Mouse (Mus musculus) lung, embryonic 14.5 days (tissue): ENCODE data around the gene Pde4d. TPM values are rescaled to one million over a fixed set of nuclear protein-coding genes. Genes with fewer than 3 reads are reported as not detected.

ENCODE experiments used
- ATAC-seq: fragments of 200-750 bp; cut with Nextera tagmentation; 2 replicates; pipeline ENCODE4 v1.8.0; 2017; ENCODE audit warnings: mild to moderate bottlenecking, moderate TSS enrichment, moderate library complexity; ENCODE audit not compliant: insufficient read depth
- DNase-seq: peaks from one replicate; pipeline ENCODE4 v3.0.0-alpha.2; 2015
- H3K27ac ChIP-seq: fragments of 300-500 bp; sonication (generic); 2 replicates; pipeline ENCODE4 v1.5.1; 2014; ENCODE audit warnings: low read depth, mild to moderate bottlenecking, moderate library complexity
- H3K27me3 ChIP-seq: fragments of 300-500 bp; sonication (generic); 2 replicates; pipeline ENCODE4 v1.6.1; 2014; ENCODE audit warnings: low read length, control low read depth; ENCODE audit not compliant: insufficient read depth
- H3K36me3 ChIP-seq: fragments of 300-500 bp; sonication (generic); 2 replicates; pipeline ENCODE4 v1.6.1; 2014; ENCODE audit warnings: control low read depth; ENCODE audit not compliant: insufficient read depth
- H3K4me1 ChIP-seq: fragments of 300-500 bp; sonication (generic); 2 replicates; pipeline ENCODE4 v1.6.1; 2014; ENCODE audit warnings: antibody characterized with exemption, control low read depth; ENCODE audit not compliant: insufficient read depth
- H3K4me2 ChIP-seq: fragments of 300-500 bp; sonication (generic); 2 replicates; pipeline ENCODE4 v1.6.1; 2014; ENCODE audit warnings: mild to moderate bottlenecking
- H3K4me3 ChIP-seq: fragments of 300-500 bp; sonication (generic); 2 replicates; pipeline ENCODE4 v1.5.1; 2014; ENCODE audit warnings: low read depth, low read length
- H3K9ac ChIP-seq: fragments of 300-500 bp; sonication (generic); 2 replicates; pipeline ENCODE4 v1.6.1; 2014
- H3K9me3 ChIP-seq: fragments of 300-500 bp; sonication (generic); 2 replicates; pipeline ENCODE4 v1.6.1; 2016; ENCODE audit warnings: low read depth, low read length, control low read depth
- CTCF ChIP-seq: IDR thresholded peaks from 2 replicates; pipeline ENCODE4 v1.5.1; 2016; ENCODE audit warnings: antibody characterized with exemption, low read depth
- WGBS: fragments of 180-500 bp; shearing (Covaris S2); extraction: QIAGEN DNeasy Blood & Tissue Kit; methylation state at CpG from one replicate; pipeline ENCODE4 v1.1.7; 2014; 5-methylcytosine and 5-hydroxymethylcytosine counted together
- polyA plus RNA-seq: library from polyadenylated mRNA; unstranded; fragments of >200 nt; fragmentation: Nextera tagmentation; extraction: Ambion mirVana; gene quantifications from 2 replicates; pipeline ENCODE4 v1.2.1, GENCODE M21; 2014

Gene Pde4d
- polyA plus RNA-seq, 1 experiment from 2014 or later: 16.2 TPM

GRCm38 (mm10) chr13:109212788-109213473, 763.2 kb downstream of the Pde4d start:
- 20% methylated on average over 13 of the region's 13 CpGs for WGBS
- peak; percentile 26; the same call in 1 of the 2 replicates for ATAC-seq
- Histone ChIP-seq H3K36me3 (no peaks in the 10 kb centered on the region), H3K9ac (no peak overlapping the region), H3K9me3 (no peaks in the 10 kb centered on the region), H3K4me2 (peak overlapping the region; percentile 53), H3K4me1 (no peaks in the 10 kb centered on the region), H3K4me3 (0 out of 2 replicates have a peak overlapping the region, but pooled peaks have one; percentile 8), H3K27me3 (no peaks in the 10 kb centered on the region), H3K27ac (no peak overlapping the region)
- peak; percentile 67 for TF ChIP-seq CTCF
- peak; percentile 89 for DNase-seq

GRCm38 (mm10) chr13:109219019-109219725, 769.4 kb downstream of the Pde4d start:
- no peaks in the 10 kb centered on the region for H3K36me3 ChIP-seq
- no peak overlapping the region for H3K4me3 ChIP-seq
- no peak overlapping the region for H3K27ac ChIP-seq
- H3K9ac ChIP-seq: no peak overlapping the region
- 41% methylated on average over 8 of the region's 8 CpGs for WGBS
- no peak for TF ChIP-seq CTCF
- H3K9me3 ChIP-seq: no peaks in the 10 kb centered on the region
- no peaks in the 10 kb centered on the region for H3K4me1 ChIP-seq
- DNase-seq: no peak
- H3K27me3 ChIP-seq: no peaks in the 10 kb centered on the region
- no peak for ATAC-seq
- no peak overlapping the region for H3K4me2 ChIP-seq

- H3K4me2 ChIP-seq: peak overlapping the region; percentile 67
- H3K27ac ChIP-seq: no peak overlapping the region
- no peaks in the 10 kb centered on the region for H3K27me3 ChIP-seq
- no peaks in the 10 kb centered on the region for H3K9me3 ChIP-seq
- 17% methylated on average over 8 of the region's 8 CpGs for WGBS
- H3K9ac ChIP-seq: no peak overlapping the region
- H3K4me1 ChIP-seq: peaks cover 7% of the 10 kb centered on the region; the same call in 1 of the 2 replicates
- DNase-seq: peak; percentile 82
- H3K4me3 ChIP-seq: peak overlapping the region; percentile 28
- H3K36me3 ChIP-seq: no peaks in the 10 kb centered on the region
- TF ChIP-seq CTCF: peak; percentile 81
- ATAC-seq: peak; percentile 58
Measured at GRCm38 (mm10) chr13:109228967-109229617, 779.3 kb downstream of the Pde4d start.

GRCm38 (mm10) chr13:109229618-109230334, 780.0 kb downstream of the Pde4d start:
- H3K4me3 ChIP-seq: peak overlapping the region; percentile 28
- peaks cover 7% of the 10 kb centered on the region; the same call in 1 of the 2 replicates for H3K4me1 ChIP-seq
- DNase-seq (peak; percentile 55), ATAC-seq (peak; percentile 45)
- no peak for TF ChIP-seq CTCF
- no peaks in the 10 kb centered on the region for H3K9me3 ChIP-seq
- no peaks in the 10 kb centered on the region for H3K27me3 ChIP-seq
- WGBS: 19% methylated on average over 17 of the region's 17 CpGs
- no peak overlapping the region for H3K9ac ChIP-seq
- peak overlapping the region; percentile 67 for H3K4me2 ChIP-seq
- H3K27ac ChIP-seq: no peak overlapping the region
- no peaks in the 10 kb centered on the region for H3K36me3 ChIP-seq

- H3K4me3 ChIP-seq: no peak overlapping the region
- TF ChIP-seq CTCF: no peak
- 40% methylated on average over 13 of the region's 13 CpGs for WGBS
- peak; percentile 78 for DNase-seq
- H3K4me2 ChIP-seq: peak overlapping the region; percentile 67
- H3K9ac ChIP-seq: no peak overlapping the region
- H3K36me3 ChIP-seq: no peaks in the 10 kb centered on the region
- no peaks in the 10 kb centered on the region for H3K9me3 ChIP-seq
- no peaks in the 10 kb centered on the region for H3K27me3 ChIP-seq
- no peak overlapping the region for H3K27ac ChIP-seq
- peak; percentile 51; the same call in 1 of the 2 replicates for ATAC-seq
- peaks cover 7% of the 10 kb centered on the region; the same call in 1 of the 2 replicates for H3K4me1 ChIP-seq
Measured at GRCm38 (mm10) chr13:109230335-109230987, 780.7 kb downstream of the Pde4d start.

- ATAC-seq: no peak
- H3K27me3 ChIP-seq: no peaks in the 10 kb centered on the region
- no peaks in the 10 kb centered on the region for H3K9me3 ChIP-seq
- H3K4me1 ChIP-seq: peaks cover 7% of the 10 kb centered on the region; the same call in 1 of the 2 replicates
- no peak overlapping the region for H3K9ac ChIP-seq
- H3K4me2 ChIP-seq: peak overlapping the region; percentile 25
- TF ChIP-seq CTCF: no peak
- H3K27ac ChIP-seq: peak overlapping the region; percentile 42; the same call in 1 of the 2 replicates
- peak; percentile 46 for DNase-seq
- no peaks in the 10 kb centered on the region for H3K36me3 ChIP-seq
- 58% methylated on average over 18 of the region's 18 CpGs for WGBS
- H3K4me3 ChIP-seq: no peak overlapping the region
Measured at GRCm38 (mm10) chr13:109231848-109232460, 782.2 kb downstream of the Pde4d start.
